Mouse (Mus musculus) embryonic stem cell, embryonic (primary cell): ENCODE measurements at regions not wholly inside any gene's neighbourhood (a gene's known extent, or its start where the extent isn't known, plus 50 kb on each side); places are given as distances from the start of the nearest gene placed in this dataset.

Experiments used
- CTCF ChIA-PET, 4 experiments: fragments of 300-600 bp in 2 of 4; fragments of 350-600 bp in 2 of 4; sonication (Branson Sonifier 250); formaldehyde crosslinking; loops; one replicate each; lab custom pipeline; 2022; ENCODE audit warnings: inconsistent platforms in 2 of 4; lab: Charles Lee
- POLR2A ChIA-PET, 4 experiments: fragments of 300-600 bp in 2 of 4; fragments of 350-600 bp in 2 of 4; sonication (Branson Sonifier 250); formaldehyde crosslinking; loops; one replicate each; lab custom pipeline; 2022; ENCODE audit warnings: antibody characterized with exemption in 4 of 4, inconsistent platforms in 1 of 4; lab: Charles Lee

GRCm38 (mm10) chr2:92856047-92856446, 58.9 kb upstream of the Syt13 start:
- CTCF ChIA-PET, result interaction anchor here in 1 of 4 experiments (0.5 kb wide), 1 partner anchor 207 kb away, joined by 4 read pairs; no protein-coding TSS in a partner anchor

GRCm38 (mm10) chr2:92860502-92861197, 54.2 kb upstream of the Syt13 start:
- ChIA-PET POLR2A (no interaction called here), CTCF (interaction anchor here in 3 of 4 experiments (0.6 to 0.9 kb wide), 3 partner anchors 21 to 239 kb away, joined by 3 to 13 read pairs (median 3); no protein-coding TSS in a partner anchor)

More at GRCm38 (mm10) chr2:92856047-92856446, 58.9 kb upstream of the Syt13 start:
- POLR2A ChIA-PET, result interaction anchor here in 1 of 4 experiments (0.6 kb wide), 1 partner anchor 498 kb away, joined by 4 read pairs; no protein-coding TSS in a partner anchor
